Mouse (Mus musculus) frontal cortex, postnatal 10 days (tissue): ENCODE measurements around the gene Nelfa.
"Not testable (repeated sequence)": the region's sequence is repeated elsewhere in the genome, so short reads cannot be mapped to it uniquely, and the experiment has no call there.

ENCODE experiments used
- DNase-seq, 2 experiments: peaks; one replicate each; pipeline ENCODE4 v3.0.0; 2022; ENCODE audit warnings: low spot score in 2 of 2, mixed read lengths in 1 of 2

The Nelfa gene

GRCm38 (mm10) chr5:33936120-33936707 lies at the start of gene Nelfa:
Gene Nelfa (minus strand): TSS chr5:33936413.
- DNase-seq = peak; percentile 98 to 99

GRCm38 (mm10) chr5:33983309-33984121 lies 47.3 kb upstream of the Nelfa start, which contains the start of gene Gm1673:
Gene Gm1673 (plus strand): TSS chr5:33983433.
- DNase-seq = peak; percentile 87 to 91

GRCm38 (mm10) chr5:33982731-33983259 lies 46.6 kb upstream of the Nelfa start:
- DNase-seq = no peak

- DNase-seq = no peak
These were observed 40.1 kb upstream of the Nelfa start for GRCm38 (mm10) chr5:33976267-33976666.

- DNase-seq = no peak
These were observed 38.5 kb upstream of the Nelfa start for GRCm38 (mm10) chr5:33974736-33975135.

- DNase-seq = no peak
These were observed 23.2 kb upstream of the Nelfa start for GRCm38 (mm10) chr5:33959382-33959781.

GRCm38 (mm10) chr5:33955868-33956267 lies 19.7 kb upstream of the Nelfa start:
- DNase-seq = no peak

GRCm38 (mm10) chr5:33954354-33954753 lies 18.1 kb upstream of the Nelfa start:
- peak; percentile 76 to 84 for DNase-seq

- no peak for DNase-seq
These were observed 17.4 kb upstream of the Nelfa start for GRCm38 (mm10) chr5:33953471-33954185.

GRCm38 (mm10) chr5:33948314-33948713 lies 12.1 kb upstream of the Nelfa start:
- no peak for DNase-seq

- DNase-seq = not testable (repeated sequence)
These were observed 10.8 kb upstream of the Nelfa start for GRCm38 (mm10) chr5:33947035-33947434.

- no peak for DNase-seq
These were observed 2.2 kb upstream of the Nelfa start for GRCm38 (mm10) chr5:33938448-33938847.

GRCm38 (mm10) chr5:33937230-33937629 lies 1.0 kb upstream of the Nelfa start:
- no peak for DNase-seq

GRCm38 (mm10) chr5:33935700-33936111 lies 507 bp downstream of the Nelfa start:
- no peak for DNase-seq

GRCm38 (mm10) chr5:33934877-33935276 lies 1.3 kb downstream of the Nelfa start:
- DNase-seq = no peak

- DNase-seq = no peak
These were observed 2.1 kb downstream of the Nelfa start for GRCm38 (mm10) chr5:33934081-33934480.

- DNase-seq = no peak
These were observed 3.8 kb downstream of the Nelfa start for GRCm38 (mm10) chr5:33932413-33932812.

- no peak for DNase-seq
These were observed 10.0 kb downstream of the Nelfa start for GRCm38 (mm10) chr5:33926170-33926569.

- DNase-seq = no peak
These were observed 13.6 kb downstream of the Nelfa start for GRCm38 (mm10) chr5:33922566-33922965.

- no peak for DNase-seq
These were observed 14.6 kb downstream of the Nelfa start for GRCm38 (mm10) chr5:33921486-33922235.

GRCm38 (mm10) chr5:33920924-33921323 lies 15.3 kb downstream of the Nelfa start:
- DNase-seq = no peak
